Mouse (Mus musculus): ENCODE measurements at regions not wholly inside any gene's neighbourhood (a gene's known extent, or its start where the extent isn't known, plus 50 kb on each side); places are given as distances from the start of the nearest gene placed in this dataset.

- TF ChIP-seq TAL1 (IDR thresholded peaks at IDR 0.05; ENCODE audit: low read length) = no peak
- TF ChIP-seq GATA1 (IDR thresholded peaks at IDR 0.05; ENCODE audit: low read length) = no peak
Measured at GRCm38 (mm10) chr7:79542379-79543015, 75.0 kb downstream of the Rhcg start.
